Mouse (Mus musculus) thymus, postnatal 4 days (tissue): ENCODE data around the gene Hscb.

Experiments used
- DNase-seq: peaks from one replicate; pipeline ENCODE4 v3.0.0; 2021

Hscb gene

DNA sequence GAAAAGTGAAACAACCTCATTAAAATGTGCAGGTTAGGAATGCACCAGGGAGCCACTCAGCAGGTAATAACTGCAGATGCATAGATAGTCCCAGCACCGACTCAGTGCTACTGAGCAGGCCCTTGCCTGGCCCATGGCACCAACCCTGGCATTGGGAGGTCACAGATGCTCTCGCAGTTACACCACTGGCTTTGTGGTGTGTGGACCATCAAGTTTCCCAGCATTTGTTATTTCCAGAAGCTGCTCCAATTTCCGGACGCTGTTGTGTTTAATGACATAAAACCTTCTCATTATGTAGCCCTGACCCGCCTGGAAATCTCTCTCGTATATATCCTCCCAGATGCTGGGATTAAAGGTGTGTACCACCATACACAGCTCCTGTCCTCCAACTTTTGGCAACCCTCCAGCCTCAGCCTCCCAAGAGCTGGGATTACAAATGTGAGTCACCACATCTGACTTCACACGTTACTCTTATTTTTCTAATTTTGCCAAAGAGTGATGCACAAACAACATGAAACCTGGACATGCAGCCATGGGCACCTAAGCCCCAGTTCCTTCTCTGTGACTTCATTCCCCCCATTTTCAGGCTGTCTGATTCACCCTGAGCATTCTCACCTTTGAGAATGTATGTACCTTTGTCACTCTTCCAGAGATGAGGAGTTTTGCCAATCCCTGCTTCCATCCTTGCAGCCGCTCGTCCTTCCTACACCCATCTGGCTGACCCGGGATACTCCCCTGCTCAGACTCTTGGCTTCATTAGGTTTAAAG is 58.6 kb downstream of the Hscb start:
- DNase-seq, result no peak

DNA sequence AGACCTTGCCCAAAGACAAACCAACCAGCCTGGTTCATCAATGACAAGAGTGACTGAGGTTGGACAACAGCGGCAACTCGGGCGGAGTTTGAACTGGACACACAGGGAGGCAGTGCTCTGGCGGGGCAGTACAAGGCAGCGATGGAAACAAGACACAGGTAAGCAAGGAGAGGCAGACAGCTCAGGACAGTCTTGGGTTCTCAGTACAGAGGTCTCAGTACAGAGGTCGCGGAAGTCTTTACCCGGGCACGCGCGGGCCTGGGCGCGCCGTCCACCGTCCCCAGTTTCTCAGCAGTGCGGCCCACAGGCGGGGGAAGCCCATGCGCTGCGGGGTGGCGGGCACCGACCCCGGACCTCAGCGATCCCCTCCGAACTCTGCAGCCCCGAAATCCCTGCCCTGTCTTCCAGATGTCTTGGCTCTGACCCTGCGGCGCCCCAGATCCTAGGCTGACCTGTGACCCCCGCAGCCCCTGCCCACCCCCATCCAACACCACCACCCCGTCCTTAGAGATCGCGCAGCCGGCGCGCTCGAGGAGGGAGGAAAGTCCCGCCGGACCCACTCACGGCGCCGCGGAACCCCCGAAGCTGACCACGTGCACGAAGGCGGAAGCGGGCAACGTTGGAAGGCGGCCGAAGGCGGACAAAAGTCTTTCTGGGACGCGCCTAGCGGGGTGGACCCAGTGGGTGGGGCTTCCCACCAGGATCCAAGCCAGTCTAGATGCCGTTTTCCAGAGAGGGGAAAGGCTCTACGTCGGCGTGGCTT is 59.4 kb downstream of the Hscb start, which contains the start of gene Pus1:
Gene Pus1 (minus strand): TSS at position 662 of the 763 bp plus-strand sequence.
- peak; percentile 88 for DNase-seq

DNA sequence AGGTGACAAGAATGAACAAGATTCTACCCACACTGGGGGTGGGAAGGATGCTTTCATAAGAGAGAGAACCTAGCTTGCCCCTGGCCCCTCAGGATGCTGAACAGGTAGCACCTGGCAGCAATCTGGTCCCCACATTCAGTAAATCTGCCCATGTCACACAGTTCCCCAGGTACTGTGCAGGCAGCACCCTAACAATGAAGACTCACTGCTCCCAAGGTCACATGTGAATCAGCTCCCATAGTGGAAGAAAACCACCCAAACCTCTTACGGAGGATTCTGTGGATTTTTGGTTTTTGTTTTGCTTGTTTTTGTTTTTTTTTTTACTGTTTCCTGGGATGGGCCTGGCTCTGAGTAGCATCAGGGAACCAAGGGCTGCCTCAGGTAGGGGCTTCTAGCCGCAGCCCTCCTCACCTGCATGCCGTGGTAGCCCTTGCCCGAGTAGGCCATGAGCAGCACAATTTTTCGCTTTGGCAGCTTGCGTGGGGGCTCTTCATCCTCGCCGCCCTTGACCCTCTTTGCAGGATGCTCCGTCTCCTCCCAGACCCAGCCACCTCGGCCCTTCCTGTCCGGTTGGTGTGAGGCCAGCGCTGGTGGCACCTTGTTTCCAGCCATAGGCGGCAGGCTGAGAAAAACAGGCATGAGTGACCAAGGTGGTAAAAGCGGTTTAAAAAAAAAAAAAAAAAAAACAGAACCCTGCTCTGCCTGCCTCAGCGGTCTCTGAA is 60.1 kb downstream of the Hscb start:
- DNase-seq, result no peak
